Mouse (Mus musculus) retina, adult 2 months (tissue): ENCODE measurements around the gene Dach1.

Source experiments
- DNase-seq: peaks from one replicate; pipeline ENCODE4 v3.0.0-alpha.2; 2012; ENCODE audit warnings: low read depth, low spot score

Gene Dach1

DNA sequence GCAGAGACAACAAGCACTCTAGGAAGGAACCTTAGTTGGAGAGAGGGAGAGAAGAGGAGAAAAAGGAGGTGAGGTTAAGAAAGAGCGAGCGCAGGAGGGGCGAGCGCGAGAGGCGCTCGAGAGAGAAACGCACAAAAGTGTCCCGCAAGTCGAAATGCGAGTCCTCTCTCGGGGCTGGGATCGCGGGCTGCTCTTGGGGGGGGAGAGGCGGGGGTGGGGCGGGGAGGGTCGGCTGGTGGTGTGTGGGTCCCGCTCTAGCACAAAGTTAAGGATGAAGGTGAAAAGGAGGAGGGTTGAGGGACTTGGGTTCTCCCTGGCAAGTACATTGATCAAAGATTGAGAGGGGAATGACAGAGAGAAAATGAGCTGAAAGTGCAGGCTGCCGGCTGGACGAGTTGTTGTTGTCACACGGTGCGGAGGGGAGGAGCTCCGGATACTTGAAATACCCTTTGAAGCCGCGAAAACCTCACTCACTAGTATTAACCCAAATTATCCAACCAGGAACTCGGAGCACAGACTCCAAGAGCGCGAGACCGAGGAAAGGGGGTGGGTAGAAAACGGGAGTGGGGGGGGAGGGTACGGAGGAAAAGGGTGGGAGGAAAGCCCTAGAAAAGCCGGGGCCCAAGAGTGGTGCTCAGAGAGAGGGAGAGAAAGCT, at the start of gene Dach1:
Gene Dach1 (minus strand): TSS at position 345 of the 656 bp plus-strand sequence.
- DNase-seq, result no peak

DNA sequence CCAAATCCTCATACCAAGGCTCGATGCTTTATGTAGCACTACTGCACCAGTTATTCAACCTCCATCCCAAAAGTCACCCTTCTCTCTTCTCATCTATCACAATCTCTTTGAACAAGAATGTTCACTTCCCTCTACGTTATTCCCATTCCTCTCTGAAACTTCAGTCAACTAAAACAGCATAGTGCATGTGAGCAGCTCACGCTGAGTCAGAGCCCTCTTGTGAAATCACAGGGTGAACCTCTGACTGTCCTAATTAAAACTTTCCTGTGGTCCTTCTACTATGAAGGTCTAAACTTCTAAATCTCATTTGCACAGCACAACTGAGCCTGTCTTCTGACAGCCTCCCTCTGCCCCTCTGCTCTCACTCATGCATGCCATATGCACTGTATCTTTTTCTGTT, 30.5 kb upstream of the Dach1 start:
- DNase-seq, result no peak

DNA sequence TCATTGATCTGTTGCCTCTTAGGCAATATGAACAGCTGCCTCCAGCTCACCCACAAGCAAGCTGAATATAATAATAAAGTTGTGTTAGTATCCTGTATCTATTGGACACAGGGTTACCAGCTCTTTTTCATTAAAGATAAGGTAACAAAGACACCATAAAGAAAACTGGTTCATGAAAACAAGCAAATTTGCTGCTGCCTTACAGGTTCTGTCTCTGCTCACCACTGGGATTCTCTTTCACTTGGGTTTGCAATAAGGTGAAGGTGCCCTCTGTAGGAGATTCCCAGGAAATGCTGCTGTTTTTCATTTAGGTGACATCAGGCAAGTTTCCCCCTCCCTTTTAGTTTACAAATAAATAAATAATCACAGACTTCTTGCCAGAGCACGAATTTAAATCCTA, 12.0 kb upstream of the Dach1 start:
- DNase-seq, result no peak

DNA sequence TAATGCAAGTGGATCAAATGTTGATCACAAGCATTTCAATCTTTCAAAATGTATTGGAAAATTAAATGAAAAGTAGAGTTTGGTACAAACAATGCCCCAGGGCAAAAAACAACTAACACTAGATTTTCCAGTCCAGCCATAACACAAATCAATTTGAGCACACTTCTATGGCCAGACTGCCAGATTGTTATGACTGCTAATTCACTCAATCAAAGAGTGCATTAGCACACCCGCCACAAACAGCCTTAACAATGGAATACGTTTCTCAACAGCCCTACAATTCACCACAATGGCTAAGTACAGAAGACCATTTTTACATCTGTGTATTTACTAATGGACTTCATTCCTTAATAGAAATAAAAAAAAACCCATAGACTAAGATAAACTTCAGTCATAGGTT, 4.3 kb upstream of the Dach1 start:
- DNase-seq, result no peak

DNA sequence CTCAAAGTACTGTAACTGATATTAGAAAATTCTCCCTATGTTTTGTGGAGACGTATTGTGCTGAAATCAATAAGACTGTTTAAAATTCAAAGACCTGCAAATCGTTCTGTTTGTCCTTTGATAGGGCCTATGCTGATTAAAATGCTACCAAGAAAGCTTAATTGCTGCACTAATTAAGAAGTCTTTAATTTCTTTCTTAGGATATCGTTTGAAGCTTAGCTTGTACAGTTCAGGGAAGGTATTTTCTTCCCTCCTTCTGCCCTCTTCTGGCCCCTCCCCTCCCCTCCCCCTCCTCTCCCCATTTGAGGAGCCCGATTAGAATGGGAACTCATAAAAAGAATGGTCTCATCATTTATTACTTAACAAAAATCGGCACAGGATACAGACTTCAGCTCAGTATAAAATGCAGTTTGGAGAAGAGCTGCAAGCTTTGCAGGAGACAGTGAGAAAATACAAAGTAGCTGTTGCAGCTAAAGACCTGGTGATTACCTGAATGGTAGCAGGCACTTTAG, 2.9 kb upstream of the Dach1 start:
- DNase-seq, result no peak

DNA sequence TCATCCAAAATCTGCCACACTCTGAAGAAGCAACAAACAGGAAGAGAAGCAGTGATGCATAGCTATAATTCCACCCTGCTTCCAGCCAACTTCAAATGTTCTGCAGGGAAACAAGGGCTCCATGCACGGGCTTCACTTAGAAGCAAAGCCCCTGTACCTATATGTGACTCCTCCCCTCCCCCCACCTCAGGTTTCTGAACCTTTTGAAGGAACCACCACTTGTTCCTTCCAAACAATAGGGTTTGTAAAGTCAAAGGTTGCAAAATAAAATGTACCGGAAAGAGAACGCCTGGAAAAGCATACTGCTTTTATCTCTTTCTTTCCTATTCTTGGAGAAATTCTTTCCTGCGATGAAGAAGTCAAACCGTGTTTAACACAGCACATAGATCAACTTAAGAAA, 2.3 kb upstream of the Dach1 start:
- DNase-seq, result no peak

DNA sequence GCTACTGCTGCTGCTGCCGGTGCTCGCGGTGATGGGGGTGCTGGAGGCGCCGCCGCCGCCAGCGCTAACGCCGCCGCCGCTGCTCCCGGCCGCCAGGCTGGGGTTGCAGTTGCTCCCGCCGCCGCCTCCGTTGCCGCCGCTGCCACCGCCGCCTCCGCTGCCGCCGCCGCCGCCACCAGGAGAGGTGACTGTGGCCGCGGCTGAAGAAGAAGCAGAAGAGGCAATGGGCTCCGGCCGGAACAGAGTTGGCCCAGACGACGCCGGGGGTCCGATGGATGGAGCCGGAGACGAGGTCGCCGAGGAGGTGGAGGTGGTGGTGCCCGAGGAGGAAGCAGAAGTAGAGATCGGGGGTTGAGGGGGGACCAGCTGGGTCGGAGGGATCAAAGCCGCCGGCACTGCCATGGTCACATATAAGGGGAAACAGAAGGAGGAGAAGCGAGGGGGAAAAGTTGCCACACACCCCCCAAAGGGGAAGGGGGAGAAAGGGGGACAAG, 610 bp downstream of the Dach1 start:
- no peak for DNase-seq

DNA sequence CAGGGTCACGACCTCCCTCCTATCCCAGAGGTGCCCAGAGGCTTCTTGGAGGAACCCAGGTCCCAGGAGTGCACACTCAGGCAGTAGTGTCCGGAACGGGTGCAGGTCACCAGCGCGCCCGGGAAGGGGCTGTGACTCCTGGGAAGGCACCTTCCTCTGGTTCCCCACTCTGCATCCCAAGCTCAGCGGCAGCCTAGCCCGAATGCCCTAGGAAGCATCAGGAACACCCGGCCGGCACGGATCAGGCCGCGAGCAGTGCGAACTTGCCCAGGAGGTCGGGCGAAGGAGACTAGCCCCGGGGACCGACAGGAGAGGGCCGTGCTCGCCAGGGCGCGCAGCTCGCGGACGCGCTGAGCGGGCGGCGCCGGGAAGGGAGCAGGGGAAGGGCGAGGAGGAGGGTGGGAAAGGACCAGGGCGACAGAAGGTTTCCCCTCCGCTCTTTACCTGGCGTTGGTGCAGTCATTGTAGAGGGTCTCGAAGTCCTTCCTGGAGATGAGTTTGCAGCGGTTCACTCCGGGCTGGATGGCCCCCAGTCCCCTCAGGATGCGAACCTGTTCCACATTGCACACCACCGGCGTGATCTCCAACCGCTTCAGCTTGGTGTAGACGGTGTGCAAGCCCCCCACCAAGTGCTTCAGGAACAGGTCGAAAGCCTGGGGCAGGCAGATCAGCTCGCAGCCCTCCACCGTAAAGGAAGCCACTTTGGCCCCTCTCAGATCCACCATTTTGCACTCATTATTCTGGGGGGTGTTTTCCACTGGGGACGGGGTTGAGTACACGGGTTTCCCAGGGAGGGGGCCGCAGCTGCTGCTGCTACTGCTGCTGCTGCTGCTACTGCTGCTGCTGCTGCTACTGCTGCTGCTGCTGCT, 1.3 kb downstream of the Dach1 start:
- no peak for DNase-seq

DNA sequence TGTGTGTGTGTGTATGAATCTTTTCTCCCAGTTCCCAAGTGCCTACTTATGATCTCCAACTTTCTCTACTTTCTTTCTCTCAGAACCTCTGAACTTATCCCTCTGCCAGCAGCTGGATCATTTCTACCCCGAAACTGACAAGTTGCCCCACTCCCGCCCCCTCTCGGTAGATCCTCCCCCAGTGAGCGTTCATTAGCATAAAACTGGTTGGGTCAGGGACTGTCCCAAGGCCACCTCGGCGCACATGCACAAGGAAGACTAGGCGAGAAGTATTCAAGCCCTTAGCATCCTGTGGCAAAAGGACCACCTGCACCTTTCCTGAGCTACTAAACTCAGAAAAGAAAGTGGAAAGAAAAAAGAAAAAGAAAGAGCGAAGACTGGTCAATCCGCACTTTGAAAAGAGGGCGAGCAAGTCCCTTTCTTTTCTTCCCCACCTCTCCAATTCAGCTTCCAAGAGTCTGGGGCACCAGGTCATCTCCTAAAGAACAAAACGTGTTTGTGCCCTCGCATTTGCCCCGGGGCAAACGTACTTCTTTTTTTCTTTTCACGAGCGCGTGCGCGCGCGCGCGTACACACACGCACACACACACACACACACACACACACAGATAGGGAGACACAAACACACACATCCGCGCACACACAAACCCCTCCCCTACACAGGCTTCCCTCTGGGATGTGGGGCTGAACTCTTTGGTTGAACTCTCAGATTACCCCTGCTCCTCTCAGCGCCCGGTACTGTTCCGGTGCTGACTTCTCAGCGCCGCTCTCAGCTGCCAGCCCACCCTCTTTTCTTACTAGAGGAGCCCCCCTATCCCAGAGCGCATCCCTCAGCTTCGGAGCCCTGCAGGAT, 2.2 kb downstream of the Dach1 start:
- no peak for DNase-seq

DNA sequence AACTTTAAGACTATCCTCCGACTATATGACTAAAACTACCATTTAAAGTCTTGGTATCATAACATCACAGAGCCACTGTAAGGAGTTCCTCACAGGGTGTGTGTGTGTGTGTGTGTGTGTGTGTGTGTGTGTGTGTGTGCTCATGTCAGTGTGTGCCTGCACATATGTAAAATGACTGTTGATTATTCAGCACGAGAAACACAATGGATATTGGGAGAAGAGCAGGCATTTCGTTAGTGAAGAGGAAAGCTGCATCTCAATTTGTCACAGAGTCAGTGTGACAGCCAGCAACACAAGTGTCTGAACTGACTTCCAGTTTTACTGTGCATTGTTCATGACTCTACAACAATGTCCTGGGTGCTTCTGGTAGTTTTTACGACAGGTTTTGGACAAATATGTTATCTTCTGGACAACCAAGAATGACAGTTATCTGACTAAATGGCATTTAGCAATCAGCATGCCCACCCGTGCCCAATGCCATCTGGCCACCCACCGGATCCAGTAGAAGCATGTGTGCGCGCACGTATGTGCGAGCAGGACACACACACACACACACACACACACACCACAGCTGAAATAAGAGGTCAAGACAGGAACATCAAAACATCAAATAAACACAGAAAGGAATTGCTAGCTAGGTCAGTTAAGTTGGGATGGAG, 3.1 kb downstream of the Dach1 start:
- no peak for DNase-seq

DNA sequence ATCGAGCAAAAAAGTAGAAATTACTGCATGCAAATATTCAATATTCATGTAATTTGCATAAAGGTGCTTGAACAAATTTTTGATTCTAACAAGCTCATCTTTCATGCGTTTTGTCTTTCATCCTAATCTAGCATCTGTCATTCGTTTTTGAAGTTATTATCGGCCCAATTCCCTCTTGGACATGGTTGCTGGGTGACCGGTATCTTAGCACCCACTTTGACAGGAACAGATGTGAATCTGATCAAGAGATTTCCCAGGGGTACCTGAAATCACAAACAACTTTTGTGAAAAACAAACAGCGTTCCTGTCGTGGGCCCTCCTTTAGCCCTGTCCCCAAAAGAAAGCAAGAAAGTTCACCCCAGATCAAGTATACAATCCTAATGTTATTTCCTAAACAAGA, 12.8 kb downstream of the Dach1 start:
- no peak for DNase-seq

DNA sequence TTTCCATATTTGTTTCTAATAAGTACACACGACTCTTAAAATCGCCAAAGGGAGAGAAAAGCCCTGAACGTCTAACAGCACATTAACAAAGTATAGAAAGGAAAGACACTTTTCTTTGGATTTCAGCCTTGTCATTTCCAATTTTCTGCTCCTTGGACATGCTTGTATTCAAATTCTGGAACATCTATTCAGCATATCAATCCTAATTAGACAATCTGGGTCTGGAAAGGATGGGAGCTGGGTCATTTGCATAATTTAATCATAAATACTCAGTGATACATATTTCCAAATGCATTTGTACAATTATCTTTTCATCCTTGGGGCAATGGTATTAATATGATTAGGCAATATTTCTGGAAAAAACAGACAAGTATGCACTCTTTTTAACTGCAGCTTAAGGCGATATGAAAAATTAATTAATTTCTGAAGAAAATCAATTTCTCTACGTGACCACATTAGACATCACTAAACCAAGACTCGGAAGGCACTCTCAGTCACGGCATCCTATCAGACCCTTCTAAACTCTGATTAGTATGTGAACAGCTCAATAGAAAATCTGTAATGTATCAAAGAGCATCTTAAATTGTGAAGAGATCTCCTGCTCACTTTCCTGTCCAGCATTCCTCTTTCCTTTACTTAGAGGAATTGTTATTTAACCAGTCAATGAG, 13.7 kb downstream of the Dach1 start:
- DNase-seq, result no peak

DNA sequence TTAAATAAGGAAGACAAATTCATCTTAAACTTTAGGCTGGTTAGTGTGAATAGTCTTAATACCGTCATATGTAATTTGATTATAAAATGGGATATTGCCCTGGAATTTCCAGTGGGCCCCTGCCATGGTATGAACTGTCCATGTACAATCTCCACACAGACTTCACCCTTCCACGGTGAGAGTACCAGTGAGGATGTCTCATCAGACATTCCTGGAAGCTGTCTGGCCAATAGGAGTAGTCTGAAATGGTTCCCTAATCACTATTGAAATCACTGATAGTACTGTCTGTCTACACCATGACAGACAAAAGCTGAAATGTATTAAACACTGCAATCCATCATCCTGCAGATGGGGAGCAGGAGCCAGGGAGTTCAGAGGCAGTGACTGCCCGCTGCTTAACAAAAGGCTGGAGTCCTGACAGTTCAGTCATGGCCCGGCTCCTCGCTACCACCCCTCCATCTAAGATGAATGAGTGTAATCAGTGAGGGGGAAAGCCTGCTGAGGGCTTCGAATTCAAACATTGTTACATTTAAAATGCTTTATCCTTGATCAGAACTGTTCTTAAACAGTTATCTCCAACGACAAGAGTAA, 14.6 kb downstream of the Dach1 start:
- DNase-seq, result no peak

DNA sequence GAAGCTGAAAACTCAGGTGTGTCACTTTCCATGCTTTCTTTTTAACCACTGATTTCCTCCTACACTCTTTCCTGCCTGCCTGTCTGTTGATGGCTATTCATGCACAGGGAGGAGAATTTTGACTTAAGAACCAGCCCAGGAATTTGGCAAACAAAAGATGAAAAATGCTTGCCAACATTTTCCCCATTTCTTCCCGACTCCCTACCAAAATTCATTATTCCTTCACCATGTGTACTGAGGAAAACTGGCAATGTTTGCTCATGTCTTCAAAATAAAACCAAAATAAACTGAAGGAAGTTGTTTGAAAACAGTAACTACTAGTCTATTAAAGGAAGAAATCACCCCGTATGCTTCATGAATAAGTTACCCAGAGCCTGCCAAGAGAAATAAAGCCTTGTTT, 27.8 kb downstream of the Dach1 start:
- no peak for DNase-seq

DNA sequence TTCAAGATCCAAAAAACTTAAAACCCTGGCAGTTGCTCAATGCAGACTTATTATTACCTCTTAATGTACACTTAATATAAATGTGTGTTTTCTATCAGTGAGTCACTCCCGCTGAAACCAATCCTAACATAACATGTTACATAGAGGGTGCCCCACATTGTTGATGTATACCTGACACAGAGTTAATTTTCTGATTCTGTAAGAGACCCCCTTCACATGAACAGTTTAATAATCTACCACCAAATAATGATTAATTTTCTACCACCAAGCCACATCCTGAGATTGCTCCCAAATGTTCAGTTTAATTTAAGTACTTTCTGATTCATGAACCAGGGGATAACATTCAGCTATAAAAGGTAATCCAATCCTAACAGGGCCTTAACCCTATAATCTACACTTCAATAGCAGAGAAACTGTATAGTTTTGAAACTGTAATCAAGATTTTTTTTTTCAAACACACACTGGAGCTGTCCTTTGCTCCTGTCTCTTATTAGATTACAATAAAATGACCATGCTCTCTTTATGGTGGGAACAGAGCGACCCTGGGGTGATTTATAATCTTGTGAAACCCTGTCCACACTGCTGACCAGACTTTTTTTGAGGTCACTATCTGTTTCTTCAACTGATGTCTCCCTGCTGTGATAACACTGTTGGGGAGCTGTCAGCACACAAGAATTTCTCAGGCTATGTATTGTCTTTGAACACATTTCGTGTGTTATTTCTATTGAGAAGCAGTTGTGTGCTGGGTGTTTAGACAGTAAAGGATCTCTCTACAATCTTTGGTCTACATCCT, 30.5 kb downstream of the Dach1 start:
- no peak for DNase-seq

DNA sequence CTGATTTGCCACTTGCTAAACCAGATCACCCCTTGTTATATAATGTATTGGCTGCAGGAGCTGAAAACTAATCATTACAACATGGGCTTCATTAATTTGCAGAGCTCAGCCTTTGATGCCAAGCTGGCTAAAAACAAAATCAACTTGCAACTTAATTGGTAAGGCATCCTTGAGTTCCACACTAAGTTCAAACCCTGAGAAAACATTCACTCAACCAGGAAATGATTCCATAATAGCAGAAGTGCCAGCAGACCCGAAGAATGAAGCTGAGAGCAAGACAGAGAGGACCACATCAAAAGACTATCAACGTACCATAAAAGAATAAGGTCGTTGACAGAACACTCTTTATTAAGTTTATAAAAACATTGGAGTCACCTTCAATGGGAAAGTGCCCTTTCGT, 35.0 kb downstream of the Dach1 start:
- no peak for DNase-seq

DNA sequence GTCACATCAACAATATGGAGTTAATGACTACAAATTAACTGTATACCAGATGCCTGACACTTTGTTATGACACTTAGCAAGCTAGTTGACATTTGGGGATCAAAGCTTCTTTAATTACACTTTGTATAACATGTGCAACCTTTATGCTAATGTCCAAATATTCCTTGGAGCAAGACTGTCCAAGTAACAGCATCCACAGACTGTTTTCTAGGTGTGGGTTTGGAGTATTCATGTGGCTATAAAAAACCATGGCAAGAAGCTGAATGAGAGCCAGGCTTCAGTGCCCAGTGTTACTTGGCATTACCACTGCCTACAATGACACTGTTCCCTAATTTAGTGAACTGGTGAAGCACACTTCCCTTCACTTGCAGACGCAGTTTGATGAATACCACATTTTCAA, 46.5 kb downstream of the Dach1 start:
- DNase-seq, result no peak

DNA sequence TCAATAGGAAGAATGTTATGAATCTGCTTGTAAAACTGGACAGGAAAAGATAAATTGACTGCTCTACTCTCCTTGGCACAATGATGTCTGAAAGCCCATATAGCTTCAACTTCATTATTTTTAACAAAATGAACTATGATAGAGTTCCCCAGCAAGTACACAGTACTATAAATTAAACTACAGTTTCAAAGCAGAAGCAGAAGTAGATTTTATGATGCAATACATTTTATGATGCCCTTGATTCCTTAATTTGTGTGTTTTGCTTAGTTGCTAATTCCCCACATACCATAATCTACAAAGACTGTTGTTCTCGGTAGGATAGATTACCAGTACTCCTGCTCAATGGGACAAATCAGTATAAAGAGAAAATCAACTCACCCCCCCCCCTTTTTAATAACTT, 52.9 kb downstream of the Dach1 start:
- no peak for DNase-seq

DNA sequence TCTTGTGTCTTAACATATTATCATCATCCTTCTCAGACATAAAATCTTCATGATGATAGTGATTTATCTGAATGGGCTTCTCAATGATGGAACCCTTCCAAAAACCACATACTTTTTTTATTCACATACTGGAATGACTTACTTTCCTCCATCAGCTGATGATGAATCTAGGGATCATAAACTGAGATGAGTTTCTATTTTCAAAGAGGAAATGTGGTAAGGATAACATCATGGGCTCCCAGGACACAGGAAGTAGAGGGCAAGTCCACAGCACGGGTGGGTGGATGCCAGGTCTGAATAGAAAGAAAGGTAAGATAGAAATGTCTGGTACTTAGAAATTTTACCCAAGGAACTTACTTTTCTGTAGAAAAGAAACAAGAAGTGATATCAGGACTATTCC, 56.5 kb downstream of the Dach1 start:
- no peak for DNase-seq

DNA sequence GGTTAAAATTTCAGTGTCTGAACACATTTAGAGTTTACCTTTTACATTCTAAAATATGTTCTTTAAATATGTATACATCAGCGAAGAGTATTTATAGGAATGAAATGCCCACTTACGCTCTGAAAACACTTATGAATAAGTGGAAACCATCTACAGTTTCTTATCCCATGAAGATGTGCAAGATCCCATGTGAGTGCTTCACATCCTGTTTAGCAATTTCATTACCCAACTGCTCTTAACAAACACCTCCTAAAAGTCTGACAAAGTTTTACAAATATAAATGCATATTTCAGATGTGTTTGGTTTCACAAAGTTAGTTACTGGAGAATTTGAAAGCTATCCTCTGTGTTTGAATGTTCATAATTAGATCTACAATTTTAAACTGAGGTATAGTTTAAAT, 59.6 kb downstream of the Dach1 start:
- no peak for DNase-seq
